Mouse (Mus musculus) kidney, postnatal 14 days (tissue): ENCODE data around the gene Cldn10.
"Not testable (repeated sequence)": the region's sequence is repeated elsewhere in the genome, so short reads cannot be mapped to it uniquely, and the experiment has no call there.

Source experiments
- DNase-seq: peaks from one replicate; pipeline ENCODE4 v3.0.0; 2022; ENCODE audit warnings: mixed read lengths

The Cldn10 gene

DNA sequence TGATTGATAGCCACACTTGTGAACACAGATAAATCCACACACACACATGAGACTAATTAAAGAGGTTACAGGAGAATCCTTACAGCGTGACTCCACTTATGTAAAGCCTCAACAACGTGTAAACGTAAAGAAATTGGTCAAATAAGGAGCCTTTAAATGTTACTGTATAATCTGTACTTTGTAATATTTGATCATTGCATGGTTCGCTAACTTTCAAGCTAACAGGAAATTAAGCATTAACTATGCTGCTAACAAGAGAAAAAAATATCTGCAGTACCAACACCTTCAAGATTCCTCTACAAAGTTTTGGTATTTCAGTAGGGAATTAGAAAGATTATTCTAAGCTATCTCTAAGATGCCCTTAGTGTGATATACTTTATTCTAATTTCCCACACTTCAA is at the start of gene Cldn10:
Gene Cldn10 (plus strand): TSS at position 288 of the 400 bp plus-strand sequence.
- DNase-seq: no peak

DNA sequence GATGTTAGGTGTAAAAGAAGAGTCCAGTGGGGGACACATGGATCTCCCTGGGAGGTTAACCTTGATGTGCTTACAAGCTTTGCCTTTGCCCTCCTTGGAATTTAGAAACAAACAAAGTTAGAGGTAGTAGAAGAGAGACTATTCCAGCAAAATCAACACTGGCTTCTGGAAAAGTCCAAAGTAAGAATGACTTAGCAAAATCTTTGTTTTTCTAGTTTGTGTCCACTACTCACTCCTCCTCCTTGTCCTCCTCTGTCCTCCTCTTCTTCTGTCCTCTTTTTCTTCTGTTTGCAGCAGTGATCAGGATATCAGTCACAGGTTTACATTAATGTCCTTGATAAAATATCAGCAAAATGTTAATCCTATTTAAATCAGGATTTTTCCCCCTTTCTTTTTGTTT is 45.9 kb upstream of the Cldn10 start:
- no peak for DNase-seq

- DNase-seq: no peak
Measured at GRCm38 (mm10) chr14:118742862-118743261, 44.8 kb upstream of the Cldn10 start.

DNA sequence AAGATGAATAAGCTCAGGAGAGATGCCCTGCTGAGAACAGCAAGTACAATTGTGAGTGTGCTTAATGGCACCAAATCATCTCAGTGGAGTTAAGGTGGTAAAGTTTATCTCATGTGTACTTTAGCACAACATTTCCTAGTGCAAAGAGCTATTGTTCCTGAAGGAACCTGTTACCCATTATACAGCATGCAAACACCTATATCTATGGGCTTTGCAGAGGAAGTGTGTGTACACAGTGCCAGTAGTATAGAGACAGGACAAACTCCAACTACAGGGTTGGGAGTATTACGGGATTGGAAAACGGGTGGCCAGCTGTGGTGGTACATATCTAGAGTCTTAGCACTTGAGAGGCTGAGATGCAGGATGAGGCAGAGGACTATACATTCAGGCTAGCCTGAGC is 38.6 kb upstream of the Cldn10 start:
- no peak for DNase-seq

- DNase-seq: no peak
Measured at GRCm38 (mm10) chr14:118749715-118750114, 38.0 kb upstream of the Cldn10 start.

DNA sequence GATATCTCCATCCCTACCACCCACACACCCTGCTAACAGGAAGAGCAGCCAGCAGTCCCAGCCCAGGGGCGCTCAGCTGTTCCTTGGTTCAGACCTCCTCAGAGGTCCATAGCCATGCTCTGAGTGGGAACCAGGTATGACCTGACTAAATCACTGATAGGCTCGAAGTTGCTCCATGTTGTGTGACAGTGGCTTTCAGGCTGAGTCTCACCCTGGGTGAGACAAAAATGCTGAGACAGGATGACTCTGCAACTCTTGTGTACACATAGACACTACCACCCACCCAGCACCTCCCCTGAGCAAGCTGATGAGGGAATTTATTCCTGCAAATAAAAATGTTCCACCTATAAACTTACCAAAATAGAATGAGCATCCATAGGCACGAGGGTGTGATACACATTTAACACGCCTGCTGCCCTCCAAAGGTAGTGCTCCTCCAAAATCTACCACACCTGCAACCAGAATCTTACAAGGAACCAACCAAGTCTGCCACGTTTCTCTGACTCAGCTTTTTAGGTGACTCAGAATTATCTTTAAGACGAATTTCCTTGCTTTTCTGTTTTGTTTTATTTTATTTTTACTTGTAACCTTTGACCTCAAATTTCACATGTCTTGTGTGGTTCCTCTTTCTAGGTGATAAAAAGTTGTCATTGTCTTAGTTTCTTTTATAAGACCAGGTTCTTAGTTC is 37.1 kb upstream of the Cldn10 start:
- DNase-seq: no peak

- no peak for DNase-seq
Measured at GRCm38 (mm10) chr14:118751193-118751753, 36.4 kb upstream of the Cldn10 start.

DNA sequence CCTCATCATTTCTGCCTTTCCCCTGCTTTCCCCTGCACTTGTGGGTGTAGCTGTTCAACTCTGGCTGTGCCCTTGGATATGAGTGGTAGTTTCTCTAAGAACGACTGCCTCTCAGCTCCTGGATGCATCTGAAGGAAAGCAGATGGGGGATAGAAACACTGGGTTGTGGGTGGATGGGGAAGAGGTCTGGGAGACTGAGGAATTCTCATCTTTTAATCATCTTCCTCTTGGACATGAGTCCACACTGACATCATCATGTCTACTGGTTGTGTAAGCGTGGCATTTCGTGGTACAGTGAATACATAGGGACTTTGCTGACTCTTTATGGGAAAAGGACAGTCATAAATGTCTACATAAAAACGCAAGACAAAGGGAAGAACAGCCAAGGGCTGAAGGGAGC is 31.7 kb upstream of the Cldn10 start:
- DNase-seq: no peak

GRCm38 (mm10) chr14:118756566-118756965 is 31.1 kb upstream of the Cldn10 start:
- DNase-seq: peak; percentile 51

DNA sequence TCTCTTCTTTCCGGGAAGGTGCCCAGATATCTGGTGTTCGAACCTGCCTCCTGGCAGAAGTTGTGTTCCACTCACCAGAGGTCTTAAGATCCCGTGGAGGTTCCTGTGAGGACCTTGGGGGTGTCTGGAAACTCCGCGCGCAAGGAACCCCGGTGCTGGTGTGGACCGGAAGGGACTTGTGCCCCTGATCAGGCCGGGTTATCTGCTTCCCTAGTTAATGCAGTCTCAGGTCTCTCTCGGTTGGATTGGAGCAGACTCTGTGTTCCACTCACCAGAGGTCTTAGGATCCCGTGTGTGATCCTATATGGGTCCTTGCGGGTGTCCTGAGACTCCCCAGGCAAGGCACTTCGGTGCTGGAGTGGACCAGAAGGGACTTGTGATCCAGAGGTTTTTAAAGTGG is 24.3 kb upstream of the Cldn10 start:
- DNase-seq: not testable (repeated sequence)

DNA sequence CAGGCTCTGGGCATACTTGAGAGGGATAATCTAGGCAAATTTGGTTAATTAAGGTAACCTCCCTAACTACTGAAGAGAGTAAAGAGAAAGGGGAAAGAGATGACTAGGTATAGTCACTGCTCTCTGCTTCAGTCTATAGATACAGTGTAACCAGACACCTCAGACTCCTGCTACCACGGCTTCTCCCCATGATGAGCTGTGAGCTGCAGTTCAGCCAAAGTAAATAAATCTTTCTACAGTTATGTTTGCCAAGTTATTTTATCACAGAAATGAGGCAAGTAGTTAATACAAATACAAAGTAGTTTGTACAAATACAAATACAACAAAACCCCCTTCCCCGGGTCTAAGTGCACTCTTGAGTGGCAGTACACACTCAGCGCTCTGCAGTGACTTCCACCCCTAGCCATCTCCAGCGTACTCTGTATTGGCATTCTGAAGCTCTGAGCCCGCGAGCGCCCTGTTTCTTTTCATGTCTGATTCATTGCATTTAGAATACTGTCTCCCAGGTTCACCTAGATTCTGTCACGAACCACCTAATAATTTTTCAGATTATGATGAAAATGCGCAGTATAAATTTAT is 23.7 kb upstream of the Cldn10 start:
- no peak for DNase-seq

GRCm38 (mm10) chr14:118765306-118765705 is 22.4 kb upstream of the Cldn10 start:
- DNase-seq: no peak

GRCm38 (mm10) chr14:118765951-118766350 is 21.8 kb upstream of the Cldn10 start:
- no peak for DNase-seq

DNA sequence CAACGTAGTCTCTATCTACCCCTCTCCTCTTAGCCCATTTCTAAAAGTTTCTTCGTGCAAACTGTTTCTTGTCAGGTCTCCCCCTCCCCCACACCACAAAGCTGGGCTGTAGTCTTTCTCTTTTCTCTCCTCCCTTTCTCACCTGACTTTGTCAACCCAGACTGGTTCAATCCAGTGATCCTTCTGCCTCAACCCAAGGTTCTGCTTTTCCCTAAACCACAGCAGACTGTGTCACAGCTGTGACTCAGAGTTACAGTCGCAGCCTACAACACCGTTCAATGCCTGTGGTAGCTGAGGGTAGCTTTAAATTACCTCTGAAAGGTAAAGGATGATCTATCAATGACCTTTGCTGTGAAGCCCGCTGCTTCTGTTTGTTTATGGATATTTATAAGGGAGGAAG is 21.3 kb upstream of the Cldn10 start:
- DNase-seq: no peak

GRCm38 (mm10) chr14:118767673-118768353 is 19.9 kb upstream of the Cldn10 start:
- peak; percentile 86 for DNase-seq

- no peak for DNase-seq
Measured at GRCm38 (mm10) chr14:118768354-118768713, 19.4 kb upstream of the Cldn10 start.

GRCm38 (mm10) chr14:118773668-118774067 is 14.0 kb upstream of the Cldn10 start:
- no peak for DNase-seq

DNA sequence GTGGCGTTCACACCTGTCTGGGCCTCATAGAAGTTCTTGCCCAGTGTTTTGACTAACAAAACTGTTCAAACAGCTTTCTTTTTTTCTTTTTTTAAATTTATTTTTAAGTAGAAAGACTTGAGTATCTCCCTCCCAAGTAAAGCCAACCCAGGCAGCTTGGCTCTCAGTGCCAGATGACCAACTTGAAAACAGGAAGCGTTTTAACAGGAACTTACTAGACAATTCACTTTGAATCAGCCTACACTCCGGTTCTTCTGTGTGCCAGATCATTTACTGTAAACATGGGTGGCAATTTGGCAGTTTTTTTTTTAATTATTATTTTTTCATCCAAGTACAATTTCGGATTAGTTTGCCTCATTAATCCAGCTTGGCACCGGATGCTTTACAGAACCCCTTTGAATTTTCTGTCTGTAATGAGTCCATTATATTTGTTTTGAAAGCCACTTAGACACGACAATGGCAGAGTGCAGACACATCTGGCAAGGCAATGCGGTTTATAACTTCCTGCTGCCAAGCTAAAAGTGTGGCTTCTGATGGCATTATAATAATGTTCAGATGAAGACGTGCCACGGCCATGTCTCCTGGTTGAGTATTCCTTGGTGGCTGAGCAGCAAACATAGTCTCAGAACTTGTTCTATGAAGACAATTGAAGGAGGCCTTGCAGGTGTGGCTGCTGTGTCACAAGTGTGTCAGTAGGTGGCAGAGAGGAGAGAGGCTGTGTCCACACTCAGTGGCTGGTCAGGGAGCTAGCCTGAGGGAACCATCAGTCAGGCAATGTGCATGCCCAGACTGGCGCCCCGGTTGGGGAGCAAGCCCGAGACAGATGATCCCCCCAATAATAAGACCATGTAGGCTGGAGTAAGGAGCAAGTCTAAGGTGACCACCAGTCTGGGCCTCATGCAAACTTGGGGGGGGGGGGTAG is 12.9 kb upstream of the Cldn10 start:
- peak; percentile 53 for DNase-seq

DNA sequence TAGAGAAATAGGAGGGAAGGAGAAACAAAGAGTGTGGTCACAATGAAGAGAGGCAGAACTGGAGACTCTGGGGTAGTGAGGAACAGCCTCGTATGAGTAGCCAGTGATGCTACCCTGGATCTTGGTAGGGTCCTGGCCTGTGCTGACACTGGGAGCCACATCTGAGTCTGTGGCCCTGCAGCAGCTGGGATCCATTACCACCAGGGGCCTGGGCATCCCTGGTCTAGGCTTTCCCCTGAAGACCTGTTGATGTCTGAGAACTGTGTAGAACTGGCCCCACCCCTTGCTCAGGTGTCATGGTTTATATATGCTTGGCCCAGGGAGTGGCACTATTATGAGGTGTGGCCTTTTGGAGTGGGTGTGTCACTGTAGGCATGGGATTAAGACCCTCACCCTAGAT is 12.2 kb upstream of the Cldn10 start:
- DNase-seq: no peak

- DNase-seq: no peak
Measured at GRCm38 (mm10) chr14:118776372-118776771, 11.3 kb upstream of the Cldn10 start.

DNA sequence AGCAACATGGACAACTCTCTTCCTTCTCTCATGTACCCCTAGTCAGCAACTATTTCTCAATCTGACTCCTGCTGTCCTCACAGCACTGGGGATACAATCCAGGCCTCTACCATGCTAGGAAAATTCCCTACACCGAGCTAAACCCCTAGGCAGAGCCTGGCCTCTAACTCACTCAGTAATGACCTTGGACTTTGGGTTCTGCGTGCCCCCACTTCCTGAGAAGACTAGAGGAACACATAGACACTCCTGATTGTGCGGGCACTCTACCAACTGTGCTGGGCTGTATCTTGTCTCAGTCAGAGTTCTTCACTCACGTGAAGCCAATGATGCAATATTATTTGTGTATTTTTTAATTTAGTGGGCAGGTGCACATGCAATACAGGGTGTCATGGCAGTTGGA is 10.2 kb upstream of the Cldn10 start:
- no peak for DNase-seq

GRCm38 (mm10) chr14:118781601-118782000 is 6.1 kb upstream of the Cldn10 start:
- no peak for DNase-seq

DNA sequence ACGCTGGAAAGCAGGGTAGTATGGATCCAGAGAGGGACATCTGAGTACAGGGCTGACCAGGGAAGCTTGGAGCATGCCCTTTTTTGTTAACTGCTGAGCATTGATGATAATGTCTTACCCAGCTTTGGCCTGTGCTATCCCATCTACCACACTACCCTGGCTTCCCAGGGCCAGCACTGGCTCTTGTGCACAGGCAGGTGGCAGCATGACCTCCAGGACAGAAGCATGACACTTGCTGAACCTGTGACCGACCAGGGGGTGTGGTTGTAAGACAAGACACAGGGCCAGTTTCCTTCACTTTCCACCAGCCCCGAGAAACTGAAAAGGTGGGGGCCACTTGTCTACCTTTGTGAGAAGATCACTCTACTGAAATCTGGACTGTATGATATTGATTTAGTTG is 5.5 kb upstream of the Cldn10 start:
- no peak for DNase-seq
